Mouse (Mus musculus) small intestine, adult 2 months (tissue): ENCODE data around the gene Gm16503.
"Not testable (repeated sequence)": the region's sequence is repeated elsewhere in the genome, so short reads cannot be mapped to it uniquely, and the experiment has no call there.

ENCODE experiments used
- CTCF ChIP-seq: fragments of 200-500 bp; IDR thresholded peaks from 2 replicates; pipeline ENCODE4 v1.5.1; 2012; ENCODE audit warnings: low read depth, mild to moderate bottlenecking, control low read depth, inconsistent platforms, low read length, moderate library complexity, mixed read lengths; ENCODE audit not compliant: insufficient replicate concordance, insufficient read length; ENCODE audit errors: extremely low read depth
- POLR2A ChIP-seq: fragments of 200-500 bp; IDR thresholded peaks from 2 replicates; pipeline ENCODE4 v1.6.1; 2012; ENCODE audit warnings: low read depth, mild to moderate bottlenecking, control low read depth, inconsistent platforms, low read length, moderate library complexity

DNA sequence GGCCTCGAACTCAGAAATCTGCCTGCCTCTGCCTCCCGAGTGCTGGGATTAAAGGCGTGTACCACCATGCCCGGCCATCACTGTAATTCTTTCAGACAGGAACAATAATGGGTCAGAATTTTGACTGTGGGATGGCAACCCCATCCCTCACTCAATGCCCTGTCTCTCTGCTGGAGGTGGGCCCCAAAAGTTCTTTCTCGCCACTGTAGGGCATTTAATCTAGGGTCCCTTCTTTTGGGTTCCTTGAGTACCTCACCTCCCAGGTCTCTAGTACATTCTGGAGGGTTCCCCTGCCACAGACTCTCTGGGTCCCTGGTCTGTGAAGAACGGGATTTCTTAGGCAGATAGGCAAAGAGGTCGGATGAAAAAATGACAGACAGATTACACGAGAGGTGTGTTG lies 31.1 kb downstream of the Gm16503 start:
- TF ChIP-seq POLR2A, CTCF: not testable (repeated sequence)
